Mouse (Mus musculus) lung, postnatal 0 days (tissue): ENCODE measurements around the gene Ing4.

Source experiments
- CTCF ChIP-seq: IDR thresholded peaks from 2 replicates; pipeline ENCODE4 v1.5.1; 2016; ENCODE audit warnings: antibody characterized with exemption, mild to moderate bottlenecking
- EP300 ChIP-seq: IDR thresholded peaks from 2 replicates; pipeline ENCODE4 v1.6.1; 2016; ENCODE audit warnings: antibody characterized with exemption, mild to moderate bottlenecking, control low read depth

- no peak for TF ChIP-seq CTCF
- no peak for TF ChIP-seq EP300
These were observed 48.4 kb downstream of the Ing4 start for GRCm38 (mm10) chr6:125087937-125088336.
